Mouse (Mus musculus): ENCODE measurements at regions not wholly inside any gene's neighbourhood (a gene's known extent, or its start where the extent isn't known, plus 50 kb on each side); places are given as distances from the start of the nearest gene placed in this dataset.

DNA sequence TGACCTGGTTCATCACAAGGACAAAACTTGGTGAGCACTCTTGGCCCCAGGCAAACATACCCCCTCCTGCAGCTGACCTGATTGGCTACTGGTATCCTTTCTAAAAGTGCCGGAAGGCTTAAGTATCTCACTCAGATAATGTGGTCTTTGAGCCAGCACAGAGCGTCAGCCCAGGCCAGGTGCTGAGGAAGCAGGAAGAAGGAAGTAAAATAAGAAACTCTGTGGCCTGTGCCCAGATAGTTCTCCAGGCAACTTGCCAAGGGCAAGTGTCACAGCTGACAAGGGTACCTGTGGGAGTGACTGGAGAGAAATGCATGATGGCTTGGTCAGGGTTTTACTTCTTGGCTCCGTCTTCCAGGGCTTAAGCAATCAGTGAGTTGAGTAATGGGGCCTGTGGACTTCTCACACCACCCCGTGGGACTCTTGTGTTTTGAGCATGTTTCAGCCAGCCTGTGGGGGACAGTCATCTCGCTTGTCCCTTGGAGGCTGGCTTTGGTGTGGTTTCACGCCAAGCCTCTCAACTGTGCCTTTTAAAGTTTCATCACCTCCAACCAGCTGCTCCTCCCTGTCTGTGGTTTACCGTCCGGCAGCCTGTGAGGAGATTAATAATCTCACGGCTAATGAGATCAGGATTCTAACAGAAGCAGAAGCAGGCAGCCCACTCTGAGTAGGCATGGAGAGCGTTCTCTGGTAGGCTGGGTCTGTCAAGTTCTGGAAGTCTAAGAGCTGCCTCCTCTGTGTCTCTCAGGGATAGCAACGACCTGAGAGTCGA lies 356.8 kb downstream of the Agtpbp1 start:
- no peak for DNase-seq (ENCODE audit: low read depth, low spot score)

DNA sequence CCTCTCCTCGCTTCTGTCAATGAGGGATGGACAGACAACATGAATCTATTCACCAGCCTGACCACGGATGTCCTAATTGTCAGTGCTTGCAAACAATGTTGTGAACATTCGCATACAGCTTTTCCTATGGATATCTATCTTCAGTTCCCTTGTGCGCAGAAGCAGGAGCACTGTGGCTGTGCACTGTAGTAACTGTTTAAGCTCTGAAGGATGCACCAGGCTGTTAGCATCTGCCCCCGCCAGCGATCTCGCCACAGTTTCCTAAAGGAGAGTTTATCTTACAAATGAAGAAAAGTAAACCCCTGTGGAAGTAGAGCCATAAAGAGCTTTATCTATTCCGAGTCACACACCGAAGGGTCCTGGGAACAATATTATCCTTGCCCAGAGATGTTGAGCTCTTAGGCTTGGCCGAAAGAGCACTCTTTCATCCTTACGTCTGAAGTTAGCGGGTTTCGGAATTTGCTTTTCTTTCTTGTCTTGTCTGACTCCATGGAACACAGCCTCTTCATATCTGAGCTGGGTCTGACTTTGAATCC lies 357.4 kb downstream of the Agtpbp1 start:
- DNase-seq (ENCODE audit: low read depth, low spot score) = no peak

DNA sequence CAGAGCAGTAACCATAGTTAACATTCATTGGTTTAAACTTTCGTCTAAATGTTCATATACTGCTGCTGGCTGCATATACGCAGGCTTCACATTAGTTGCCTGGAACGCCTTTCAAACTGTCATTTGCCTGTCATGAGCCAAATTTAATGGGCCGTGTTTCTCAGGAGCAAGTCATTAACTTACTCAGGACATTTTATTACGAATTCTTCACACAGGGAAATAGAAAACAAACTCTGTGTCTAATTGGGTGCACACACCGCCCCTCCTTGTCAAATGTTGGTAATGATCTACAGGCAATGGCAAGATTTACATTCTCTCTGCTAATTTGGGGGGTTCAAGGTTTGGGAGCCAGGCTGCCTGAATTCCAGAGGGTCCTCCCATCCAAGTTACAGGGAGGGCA lies 364.4 kb downstream of the Agtpbp1 start:
- DNase-seq (ENCODE audit: low read depth, low spot score) = no peak

DNA sequence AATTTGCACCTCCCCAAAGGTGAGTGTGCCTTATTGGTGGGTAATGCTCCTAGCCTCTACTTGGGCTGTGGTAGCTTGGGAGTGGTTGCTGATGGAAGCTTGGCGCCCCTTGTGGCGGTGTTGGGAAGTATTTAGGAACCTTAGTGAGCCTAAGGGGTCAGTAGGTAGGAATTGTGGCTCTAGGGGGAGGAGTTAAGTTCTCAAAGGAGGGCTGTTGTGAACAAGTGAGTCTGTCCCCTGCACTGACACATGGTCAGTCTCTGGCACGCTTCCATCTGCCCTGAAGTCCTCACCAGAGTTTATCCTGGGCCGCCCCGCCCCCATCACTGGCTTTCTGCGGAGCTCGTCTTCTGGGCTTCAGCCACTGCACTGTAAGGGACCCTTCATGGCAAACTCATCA lies 364.9 kb downstream of the Agtpbp1 start:
- peak; percentile 20 for DNase-seq (ENCODE audit: low read depth, low spot score)

DNA sequence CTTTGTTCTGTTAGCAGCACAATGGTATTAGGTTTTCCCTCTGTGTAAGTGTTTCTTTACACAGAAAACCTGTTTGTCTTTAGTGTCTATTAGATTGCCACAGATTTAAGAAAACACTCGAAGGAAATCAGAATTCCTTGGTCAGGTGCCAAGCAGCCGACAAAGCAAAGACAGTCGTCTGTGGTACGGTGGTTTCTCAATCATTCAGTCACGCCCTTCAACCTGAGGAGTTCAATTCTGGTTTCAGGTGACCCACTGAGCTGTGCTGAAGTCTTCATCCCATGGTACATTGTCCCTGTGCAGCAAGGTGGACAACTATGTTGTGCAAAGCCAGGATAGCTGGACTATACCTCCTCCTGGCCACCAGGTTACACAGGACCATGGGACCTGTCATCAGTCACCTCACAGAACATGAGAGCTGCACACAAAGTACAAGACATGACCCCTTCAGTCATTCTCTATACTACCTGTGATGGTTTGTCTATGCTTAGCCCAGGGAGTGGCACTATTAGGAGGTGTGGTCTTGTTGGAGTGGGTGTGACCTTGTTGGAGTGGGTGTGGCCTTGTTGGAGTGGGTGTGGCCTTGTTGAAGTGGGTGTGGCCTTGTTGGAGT lies 368.2 kb downstream of the Agtpbp1 start:
- DNase-seq (ENCODE audit: low read depth, low spot score) = no peak

DNA sequence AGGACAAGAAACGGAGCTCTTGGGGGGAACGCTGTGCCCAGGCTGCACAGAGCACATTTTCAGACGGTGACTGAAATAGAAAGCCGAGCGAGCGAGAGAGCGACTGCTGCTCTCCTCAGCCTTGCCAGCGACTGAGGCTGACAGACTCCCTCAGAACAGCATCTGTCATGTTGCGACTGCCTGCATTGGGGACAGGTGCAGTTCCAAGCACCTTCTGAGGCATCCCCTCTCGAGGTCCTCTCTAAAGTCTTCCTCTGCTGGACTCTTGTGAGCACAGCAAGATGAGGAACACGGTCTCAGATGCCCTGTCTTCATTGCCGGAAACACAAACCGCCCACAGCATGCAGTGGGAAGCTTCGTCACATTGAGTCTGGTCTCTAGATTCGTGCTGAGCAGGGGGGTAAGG lies 372.7 kb downstream of the Agtpbp1 start:
- peak; percentile 93 for DNase-seq (ENCODE audit: low read depth, low spot score)

DNA sequence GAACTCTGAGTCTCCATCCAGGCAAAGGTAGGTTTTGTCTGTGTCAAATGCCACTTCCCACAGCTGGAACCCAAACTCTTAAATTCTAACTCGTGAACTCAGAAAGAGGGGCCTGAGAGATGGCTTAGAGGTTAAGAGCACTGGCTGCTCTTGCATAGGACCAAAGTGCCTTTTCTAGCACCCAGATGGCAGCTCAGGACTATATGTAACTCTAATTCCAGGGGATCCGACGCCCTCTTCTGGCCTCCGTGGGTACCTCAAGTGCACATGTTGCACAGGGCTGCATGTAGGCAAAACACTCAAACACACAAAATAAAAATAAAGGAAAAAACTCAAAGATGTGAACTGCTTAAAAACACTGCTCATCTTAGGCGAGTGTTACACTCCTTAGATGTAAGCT lies 374.2 kb downstream of the Agtpbp1 start:
- no peak for DNase-seq (ENCODE audit: low read depth, low spot score)

DNA sequence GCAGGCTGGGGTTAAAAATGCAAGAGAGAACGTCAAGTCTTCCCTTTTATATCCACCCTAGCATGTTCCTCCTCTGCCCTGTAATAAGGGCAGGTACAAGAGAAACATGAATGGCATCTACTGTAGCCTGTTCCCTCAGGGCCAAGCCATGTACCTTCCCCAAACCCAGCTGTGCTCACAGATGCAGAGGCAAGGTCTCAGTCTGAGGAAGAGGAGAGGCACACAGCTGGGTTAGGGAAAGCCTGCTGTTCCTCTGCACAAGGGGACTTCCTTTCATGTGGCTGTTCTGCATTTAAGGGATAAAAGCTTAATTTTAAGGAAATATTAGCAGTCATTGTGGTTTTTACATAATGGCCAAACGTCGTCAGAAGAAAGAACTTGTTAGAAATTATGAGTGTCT lies 378.8 kb downstream of the Agtpbp1 start:
- no peak for DNase-seq (ENCODE audit: low read depth, low spot score)

DNA sequence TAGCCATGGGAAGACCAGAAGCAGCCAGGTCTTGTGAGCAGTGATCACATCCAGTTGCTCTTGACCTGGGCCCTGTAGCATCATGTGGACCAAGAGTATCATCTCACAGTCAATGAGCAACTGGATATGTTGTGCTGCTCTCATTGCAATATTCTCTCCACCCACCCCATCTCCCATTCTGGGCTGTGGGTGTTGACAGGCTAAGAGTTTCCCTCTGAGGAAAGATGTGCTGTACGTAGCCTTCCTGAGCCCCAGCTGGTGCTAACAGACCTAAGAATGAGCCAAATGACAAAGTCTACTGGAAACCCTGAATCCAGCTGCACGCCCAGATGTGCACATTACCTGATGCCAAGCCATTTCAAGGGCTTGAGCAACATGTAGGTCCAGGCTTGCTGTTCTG lies 380.5 kb downstream of the Agtpbp1 start:
- DNase-seq (ENCODE audit: low read depth, low spot score) = peak; percentile 56

DNA sequence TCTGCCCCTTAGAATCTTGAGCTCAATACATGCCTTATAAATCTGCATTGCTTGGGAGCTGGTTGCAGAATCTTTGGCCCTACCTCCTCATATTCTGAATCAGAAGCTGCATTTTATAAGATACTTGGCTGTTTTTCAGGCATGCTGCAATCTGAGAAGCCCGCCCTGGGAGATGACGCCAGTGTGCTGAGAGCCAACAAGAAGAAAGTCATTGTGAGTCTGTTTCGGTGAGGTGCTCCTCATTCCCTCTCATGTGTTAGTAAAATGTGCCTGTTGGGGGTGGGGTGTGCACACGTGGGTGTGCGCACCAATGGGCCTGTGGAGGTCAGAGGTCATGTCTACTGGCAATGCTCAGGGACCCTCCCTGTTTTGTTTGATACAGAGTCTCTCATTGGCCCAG lies 388.7 kb downstream of the Agtpbp1 start:
- DNase-seq (ENCODE audit: low read depth, low spot score) = no peak

DNA sequence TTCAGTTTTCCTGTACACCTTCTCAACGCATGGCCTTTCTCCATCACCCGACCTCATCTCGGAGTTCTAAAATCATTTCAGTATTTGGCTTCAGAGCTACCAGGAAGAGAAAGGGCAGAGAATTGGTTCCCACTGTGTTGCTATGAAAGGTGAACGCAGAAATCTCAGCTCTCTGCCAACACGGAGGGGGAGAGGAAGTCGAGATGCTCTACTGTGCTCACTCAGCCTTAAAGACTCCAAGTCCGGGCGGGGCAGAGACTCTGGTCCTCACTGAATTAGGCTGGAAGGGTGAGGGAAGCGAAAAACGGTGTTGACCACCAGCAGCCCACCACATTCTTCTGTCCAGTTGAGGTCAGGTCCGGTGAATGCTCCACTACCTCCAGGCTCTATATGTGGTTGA lies 382.1 kb downstream of the Ntrk2 start:
- no peak for DNase-seq (ENCODE audit: low read depth, low spot score)

Data from brain, adult 2 months (tissue).